Mouse (Mus musculus): ENCODE results near the gene Tspan7.
A peak's percentile ranks its signal among the peaks of the same experiment; 100 is the strongest.

The Tspan7 gene

GRCm38 (mm10) chrX:10549708-10550107 lies 64.8 kb downstream of the Tspan7 start:
- DNase-seq, result no peak

- DNase-seq, result peak; percentile 72
These were observed 71.9 kb downstream of the Tspan7 start for GRCm38 (mm10) chrX:10556899-10557298.

- DNase-seq, result no peak
These were observed 72.6 kb downstream of the Tspan7 start for GRCm38 (mm10) chrX:10557596-10557995.

- no peak for DNase-seq
These were observed 73.7 kb downstream of the Tspan7 start for GRCm38 (mm10) chrX:10558625-10559024.

- no peak for DNase-seq
These were observed 80.9 kb downstream of the Tspan7 start for GRCm38 (mm10) chrX:10565811-10566210.

- peak; percentile 87 for DNase-seq
These were observed 89.6 kb downstream of the Tspan7 start for GRCm38 (mm10) chrX:10574523-10574922.

- no peak for DNase-seq
These were observed 90.4 kb downstream of the Tspan7 start for GRCm38 (mm10) chrX:10575406-10575805.

GRCm38 (mm10) chrX:10576349-10576748 lies 91.4 kb downstream of the Tspan7 start:
- no peak for DNase-seq

- no peak for DNase-seq
These were observed 92.4 kb downstream of the Tspan7 start for GRCm38 (mm10) chrX:10577356-10577755.

- DNase-seq, result no peak
These were observed 97.8 kb downstream of the Tspan7 start for GRCm38 (mm10) chrX:10582731-10583130.

- no peak for DNase-seq
These were observed 107.3 kb downstream of the Tspan7 start for GRCm38 (mm10) chrX:10592244-10592643.

- no peak for DNase-seq
These were observed 108.6 kb downstream of the Tspan7 start for GRCm38 (mm10) chrX:10593561-10593960.

- DNase-seq, result no peak
These were observed 132.2 kb downstream of the Tspan7 start for GRCm38 (mm10) chrX:10617119-10617518.

- DNase-seq, result no peak
These were observed 156.1 kb downstream of the Tspan7 start for GRCm38 (mm10) chrX:10641062-10641461.

Measured in heart, adult 11 months (tissue).